Mouse (Mus musculus) telencephalon, adult 2 months (tissue): Measurements from ENCODE around the gene Fance.
"Not testable (repeated sequence)": the region's sequence is repeated elsewhere in the genome, so short reads cannot be mapped to it uniquely, and the experiment has no call there.

ENCODE experiments used
- DNase-seq: peaks from one replicate; pipeline ENCODE4 v3.0.0-alpha.2; 2011; ENCODE audit warnings: low read depth, low spot score

The Fance gene

DNA sequence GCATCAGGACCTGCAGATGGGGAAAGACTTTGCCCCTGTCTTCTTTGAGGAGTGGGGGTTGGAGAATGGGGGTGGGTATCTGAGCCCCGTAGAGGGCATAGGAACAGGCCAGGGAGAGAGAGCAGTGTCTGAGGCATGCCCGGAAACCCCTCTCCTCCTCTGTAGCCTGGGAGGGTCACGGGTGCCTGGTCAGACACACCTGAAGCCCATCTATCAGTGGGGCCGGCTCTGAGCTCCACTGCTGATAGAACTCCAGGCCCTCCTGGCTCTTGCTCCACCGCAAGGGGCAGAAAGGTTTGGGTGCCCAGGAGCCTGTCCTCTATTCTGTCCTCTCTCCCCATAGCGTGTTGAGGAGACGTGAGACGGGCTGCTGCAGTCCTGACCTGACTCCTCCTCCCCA lies 12.4 kb downstream of the Fance start:
- DNase-seq, result no peak

DNA sequence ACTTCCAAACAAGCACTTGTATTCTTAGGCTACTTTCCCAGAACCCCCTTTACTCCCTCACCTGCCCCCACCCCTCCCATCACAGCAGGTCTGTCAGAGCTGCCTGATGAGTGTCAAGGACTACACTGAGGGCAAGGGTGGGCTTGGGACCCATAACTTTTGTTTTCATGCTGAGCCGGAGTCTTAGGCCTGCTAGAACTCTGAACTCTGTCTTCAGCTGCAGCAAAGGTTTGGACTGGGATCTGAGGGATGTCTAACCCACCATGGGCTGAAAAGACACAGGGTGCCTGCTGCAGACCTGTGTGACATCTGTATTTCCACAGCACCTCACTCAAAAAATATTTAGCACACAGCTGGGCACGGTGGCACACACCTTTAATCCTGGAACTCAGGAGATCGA lies 13.6 kb downstream of the Fance start:
- no peak for DNase-seq

DNA sequence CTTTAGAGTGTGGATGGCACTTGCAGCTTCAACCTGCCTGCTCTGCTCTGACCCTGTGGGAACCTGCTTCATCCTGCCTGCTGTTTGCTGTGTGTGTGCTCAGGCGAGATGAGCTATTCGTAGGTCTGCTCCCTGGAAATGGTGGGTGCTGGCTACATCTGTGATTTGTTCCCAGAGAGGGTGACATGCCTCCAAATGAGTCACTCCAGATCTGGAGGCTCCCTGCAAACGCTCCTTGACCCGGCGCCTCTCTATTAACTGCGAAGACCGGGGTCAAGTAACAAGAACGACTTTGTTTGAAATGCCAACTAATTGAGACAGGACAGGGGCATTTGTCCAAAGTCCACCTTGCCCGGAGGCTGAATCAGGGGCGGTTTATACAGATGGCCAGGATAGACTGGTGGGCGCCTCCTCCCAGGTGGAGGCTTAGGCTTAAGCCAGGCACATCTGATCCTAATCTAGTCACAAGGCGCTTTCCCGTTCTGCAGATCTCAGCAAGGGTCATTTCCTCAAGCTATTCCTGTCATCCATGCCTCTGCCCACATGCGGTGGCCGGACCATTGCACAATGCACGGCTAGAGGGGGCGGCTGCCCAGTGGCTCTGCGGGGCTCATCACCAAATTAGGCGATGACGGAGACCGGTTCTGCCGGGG lies 14.5 kb downstream of the Fance start:
- DNase-seq, result peak; percentile 17

DNA sequence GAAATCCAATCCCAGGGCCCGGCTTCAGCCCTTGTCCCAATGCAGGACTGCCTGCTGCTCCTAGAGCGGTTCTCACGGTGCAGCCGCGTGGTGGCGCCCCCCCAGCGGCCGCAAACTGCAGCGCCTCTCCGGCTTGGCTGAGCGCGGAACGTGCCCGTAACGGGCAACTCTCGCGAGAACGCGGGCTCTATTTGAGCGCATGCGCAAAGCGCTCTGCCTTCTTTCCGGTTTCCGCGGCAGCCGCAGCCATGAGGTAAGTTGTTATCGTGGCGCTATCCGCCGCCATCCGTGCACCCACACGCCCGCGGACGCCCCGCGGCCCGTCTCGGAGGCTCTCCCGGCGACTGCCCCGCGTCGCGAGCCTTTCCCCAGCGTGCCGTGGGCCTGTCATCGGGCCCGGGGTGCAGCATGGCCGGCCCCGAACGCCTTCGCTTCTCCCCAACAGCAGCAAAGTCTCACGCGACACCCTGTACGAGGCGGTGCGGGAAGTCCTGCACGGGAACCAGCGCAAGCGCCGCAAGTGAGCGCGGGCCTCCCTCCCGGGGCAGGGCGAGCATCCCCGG lies 15.1 kb downstream of the Fance start, which contains the start of gene Rpl10a:
Gene Rpl10a, plus strand, starts transcription at position 106 of the 563 bp plus-strand sequence.
- DNase-seq, result peak; percentile 92

DNA sequence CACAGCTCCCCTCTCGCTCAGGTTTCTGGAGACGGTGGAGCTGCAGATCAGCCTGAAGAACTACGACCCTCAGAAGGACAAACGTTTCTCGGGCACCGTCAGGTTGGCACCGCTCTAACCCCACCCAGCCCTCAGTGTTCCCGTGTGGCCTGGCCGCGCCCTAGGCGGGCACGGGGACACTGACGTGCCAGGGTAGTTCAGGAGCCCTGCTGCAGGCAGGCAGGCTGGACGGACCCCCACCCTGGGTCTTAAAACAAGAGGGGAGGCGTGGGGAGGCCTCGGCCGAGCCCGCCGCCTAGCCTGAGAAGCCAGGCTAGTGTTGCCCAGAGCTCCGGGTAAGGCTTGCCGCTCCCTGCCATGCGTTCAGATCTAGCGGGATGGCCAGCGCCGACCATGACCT lies 15.6 kb downstream of the Fance start:
- DNase-seq, result no peak

DNA sequence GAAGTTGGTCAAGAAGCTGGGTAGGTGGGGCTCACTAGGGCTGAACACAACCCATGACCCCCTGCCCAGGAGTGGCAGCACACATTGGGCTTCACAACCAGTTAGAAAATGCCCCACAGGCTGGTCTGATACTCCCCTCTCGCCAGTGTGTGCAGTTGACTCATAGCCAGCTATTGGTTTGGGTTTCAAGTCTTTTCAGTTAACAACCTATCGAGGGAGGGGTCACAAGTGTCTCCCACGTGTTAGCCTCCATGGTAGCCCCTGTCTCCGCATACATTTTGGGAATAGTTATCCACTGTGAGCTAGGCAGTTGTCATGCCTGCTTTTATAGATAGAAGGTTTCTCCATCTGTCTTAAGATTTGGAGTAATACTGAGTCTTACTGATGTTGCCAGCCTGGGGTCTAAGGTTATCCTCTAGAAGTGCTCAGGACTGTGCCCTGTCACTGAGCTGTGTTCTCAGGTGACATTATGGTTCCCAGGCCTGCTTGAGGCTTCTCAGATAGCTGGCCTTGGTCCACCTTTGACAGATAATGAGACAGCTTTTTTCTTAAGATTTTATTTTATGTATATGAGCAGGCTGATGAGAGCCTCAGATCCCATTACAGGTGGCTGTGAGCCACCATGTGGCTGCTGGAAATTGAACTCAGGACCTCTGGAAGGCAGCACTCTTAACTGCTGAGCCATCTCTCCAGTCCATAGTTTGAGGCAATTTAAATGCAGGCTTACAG lies 16.3 kb downstream of the Fance start:
- no peak for DNase-seq

DNA sequence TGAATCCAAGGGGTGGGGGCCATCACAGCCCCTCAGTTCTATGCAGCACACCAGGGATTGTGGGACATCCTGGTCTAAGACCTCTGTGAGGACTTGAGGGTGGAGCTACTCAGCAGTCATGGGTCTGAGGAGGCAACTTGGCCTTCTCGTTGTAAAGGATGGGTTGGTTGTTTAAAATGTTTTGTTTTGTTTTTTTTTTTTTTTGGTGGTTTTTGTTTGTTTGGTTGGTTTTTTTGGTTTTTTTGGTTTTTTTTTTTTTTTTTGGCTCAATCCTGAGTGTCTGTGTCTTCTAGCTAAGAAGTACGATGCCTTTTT lies 16.9 kb downstream of the Fance start:
- DNase-seq, result no peak

DNA sequence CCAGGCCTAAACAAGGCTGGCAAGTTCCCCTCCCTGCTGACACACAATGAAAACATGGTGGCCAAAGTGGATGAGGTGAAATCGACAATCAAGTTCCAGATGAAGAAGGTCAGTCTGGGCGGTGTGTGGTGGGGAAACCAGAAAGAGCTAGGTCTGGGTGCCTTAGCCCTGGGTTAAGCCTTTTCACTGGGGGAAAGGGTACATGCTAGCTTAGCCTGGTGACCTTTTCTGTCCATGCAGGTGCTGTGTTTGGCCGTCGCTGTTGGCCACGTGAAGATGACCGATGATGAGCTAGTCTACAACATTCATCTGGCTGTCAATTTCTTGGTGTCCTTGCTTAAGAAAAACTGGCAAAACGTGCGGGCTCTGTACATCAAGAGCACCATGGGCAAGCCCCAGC lies 17.3 kb downstream of the Fance start:
- DNase-seq, result not testable (repeated sequence)

DNA sequence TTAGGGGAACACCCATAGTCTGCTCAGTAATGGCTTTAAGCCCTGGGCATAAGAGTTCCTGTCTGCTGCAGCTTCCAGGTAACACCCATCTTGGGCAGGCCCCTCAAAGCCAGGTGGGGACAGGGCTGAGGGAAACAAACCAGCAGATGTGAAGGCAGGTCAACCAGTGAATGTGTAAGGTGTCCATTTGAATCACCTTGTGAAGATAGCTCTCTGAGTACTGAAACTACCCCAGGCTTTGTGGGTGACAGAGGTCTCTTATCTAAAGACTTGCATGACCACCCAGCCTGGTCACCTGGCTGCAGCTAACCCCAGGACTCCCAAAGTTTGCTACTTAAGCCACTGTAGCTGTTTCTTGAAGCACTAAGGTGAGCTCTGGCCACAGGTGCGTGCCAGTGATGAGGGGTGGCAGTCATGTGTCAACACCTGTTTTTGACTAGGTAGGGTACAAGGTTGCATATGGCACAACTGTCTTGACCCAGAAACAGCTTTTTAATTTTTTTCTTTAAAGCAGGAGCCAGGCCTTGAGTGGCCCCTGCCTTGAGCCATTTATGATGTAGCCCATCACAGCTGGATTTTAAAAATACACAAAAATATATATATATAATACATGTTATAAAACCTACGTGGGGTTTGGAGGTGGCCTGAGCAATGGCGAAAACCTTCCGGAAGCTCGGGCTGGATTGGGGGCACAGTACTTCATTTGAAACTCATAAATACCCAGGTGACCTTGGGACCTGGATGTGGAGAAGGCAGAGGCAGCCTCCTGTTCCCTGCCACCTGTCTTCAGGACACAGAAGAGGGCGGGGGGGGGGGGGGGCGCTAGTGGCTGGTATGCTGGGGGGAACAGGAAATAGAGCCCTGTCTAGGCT lies 18.2 kb downstream of the Fance start:
- DNase-seq, result no peak

DNA sequence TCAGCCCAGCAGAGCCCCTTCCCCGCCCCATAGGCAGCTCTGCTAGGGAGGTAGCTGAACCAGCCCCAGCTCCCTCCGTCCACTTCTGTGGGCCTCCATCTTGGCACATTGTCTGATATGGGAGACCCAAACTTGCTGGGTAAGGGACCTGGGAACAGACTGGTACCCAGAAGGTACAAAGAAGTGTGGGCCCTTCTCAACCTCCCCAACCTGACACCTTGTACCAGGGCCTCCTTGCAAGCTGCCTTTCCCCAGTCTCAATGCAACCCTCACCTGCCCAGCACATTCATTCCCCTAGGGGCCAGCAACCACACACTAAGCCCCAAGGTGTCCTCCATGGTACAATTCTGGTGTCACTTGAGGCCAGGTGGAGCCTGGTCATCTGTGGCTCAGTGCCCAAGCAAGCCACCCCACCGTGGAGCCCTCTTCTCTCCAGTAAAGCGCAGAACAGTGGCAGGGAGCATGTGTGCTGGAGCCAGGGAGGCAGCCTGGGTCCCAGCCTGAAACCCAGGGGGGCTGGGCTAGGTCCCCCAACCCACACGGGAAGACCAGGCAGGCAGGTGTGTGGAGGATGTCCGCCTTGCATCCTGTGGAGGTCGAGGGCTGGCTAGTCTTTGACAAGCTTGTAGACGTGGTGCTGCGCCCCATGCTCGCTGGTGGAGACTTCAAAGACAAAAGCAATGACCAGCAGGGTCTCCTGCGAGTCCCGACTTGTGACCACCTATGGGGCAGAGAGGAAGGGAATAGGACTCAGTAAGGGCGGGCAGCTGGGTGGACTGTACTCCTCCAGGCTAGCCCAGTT lies 19.0 kb downstream of the Fance start:
- no peak for DNase-seq

DNA sequence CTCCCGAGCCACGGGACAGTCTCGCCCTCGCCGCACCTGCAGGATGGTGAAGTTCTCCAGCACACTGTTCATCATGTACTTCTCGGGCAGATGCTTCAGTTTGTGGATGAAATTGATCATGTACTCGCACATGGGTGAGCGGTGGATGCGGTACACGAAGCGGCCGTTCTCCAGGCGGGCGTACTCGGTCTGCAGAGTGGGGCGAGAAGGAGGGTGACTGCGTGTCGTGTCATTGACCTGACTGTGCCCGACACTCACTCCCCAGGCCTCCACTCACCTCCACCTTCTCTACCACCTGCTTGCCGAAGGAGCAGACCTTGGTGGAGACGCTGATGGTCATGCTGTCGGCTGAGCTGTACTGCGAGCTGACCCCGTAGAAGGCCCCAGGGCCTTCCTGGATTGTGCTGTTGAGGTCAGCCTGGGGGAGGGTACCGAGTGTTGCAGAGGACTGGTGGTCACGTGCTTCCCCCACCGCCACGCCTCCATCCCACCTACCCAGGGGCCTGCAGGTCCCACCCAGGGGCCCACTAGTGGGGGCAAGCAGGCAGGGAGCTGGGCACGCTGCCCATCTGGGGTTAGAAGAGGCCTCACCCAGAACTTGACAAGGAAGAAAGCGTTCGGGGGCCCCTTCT lies 19.7 kb downstream of the Fance start:
- no peak for DNase-seq

DNA sequence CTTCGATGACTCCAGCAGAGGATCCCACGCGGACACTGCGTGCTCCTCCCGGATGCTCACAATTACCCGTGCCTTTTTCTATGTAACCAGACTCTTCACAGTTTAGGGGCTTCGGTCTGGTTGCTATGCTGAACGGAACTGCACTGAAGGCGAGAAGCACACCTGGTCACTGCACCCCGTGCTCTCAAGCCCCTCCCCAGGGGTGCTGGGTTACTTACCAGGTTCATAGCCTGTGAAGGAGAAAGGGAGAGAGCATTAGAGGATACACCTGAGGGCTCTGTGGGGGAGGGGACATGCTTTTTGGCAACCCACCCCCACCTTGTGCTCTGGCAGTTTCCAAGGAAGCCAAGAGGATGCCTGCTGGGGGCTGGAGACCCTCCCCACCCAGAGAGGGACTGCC lies 21.9 kb downstream of the Fance start:
- DNase-seq, result no peak

DNA sequence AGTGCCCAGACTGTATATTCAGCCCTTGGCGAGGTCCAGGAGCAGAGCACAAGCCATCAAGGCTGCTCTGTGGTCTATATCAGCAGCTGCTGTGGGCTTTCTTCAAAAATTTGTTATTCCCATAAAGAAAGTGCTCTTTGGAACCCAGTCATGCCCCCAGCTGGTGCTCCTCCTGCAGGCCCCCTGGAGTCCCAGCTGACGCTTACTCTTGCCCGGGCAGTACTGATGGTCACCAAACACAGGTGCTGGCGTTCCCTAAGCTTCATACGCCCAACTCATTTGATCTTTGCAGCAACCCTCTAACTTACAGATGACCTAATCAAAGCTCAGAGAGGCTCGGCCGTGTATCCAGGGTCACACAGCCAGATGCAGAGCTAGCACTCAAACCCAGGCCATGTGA lies 24.2 kb downstream of the Fance start:
- DNase-seq, result no peak

DNA sequence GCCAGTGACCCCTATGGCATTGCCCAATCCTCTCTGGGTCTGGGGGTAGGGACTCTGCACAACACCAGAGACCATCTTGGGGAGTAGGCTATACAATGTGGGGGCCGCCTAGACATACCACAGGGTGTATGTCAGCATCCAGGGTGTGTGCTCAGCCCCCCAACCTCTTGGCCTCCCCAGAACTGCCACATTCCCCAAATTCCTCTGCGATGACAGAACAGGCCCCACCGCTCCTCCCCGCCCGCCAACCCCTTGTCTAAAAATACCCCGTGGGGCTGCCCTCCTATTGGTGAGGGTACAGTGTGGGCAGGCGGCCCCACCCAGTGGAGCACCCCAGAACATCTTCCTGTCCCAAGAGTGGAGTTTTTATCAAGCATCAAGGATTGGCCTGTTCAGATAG lies 27.3 kb downstream of the Fance start:
- no peak for DNase-seq

DNA sequence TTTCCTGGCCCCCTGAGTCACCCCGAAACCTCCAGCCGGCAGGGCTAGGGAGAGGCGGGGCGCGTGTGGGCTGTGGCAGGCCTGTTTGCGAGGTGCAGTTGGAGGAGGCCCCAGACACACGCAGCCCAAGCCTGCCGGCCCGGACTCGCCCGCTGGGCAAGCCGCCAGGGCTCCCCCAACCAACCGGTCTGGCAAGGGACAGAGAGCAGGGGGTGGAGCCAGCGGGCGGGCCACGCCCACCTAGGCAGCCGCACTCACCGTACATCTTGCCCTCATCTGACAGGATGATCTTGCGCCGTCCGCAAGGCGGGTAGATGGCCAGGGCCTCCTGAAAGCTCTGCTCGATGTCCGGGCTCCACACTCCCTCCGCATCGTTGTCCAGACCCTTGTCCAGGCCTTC lies 27.8 kb downstream of the Fance start:
- DNase-seq, result no peak

DNA sequence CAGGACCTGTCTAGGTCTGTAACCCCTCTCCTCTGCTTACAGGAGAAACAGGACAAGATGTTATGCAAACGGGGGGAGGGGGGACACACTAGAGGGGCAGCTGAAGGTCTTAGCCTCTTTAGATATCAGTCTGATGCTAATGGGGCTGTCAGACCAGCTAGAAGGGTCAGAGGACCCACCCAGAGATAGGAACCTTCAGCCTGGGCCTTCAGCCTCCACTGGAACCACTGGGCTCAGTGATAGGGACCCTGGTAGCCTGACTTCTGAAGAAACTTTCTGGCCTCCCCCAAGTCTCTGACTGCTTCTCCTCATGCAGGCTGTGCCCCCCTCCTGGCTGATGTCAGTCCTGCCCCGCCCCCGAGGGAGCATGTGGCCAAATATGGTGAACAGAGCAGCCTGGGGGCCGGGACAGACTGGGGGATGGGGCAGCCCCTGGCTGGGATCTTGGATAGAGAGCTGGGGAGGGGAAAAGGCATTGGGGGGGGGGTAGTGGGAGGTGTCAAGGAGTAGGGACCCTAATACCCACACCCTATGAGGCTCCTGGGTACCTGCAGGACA lies 30.8 kb downstream of the Fance start:
- no peak for DNase-seq

DNA sequence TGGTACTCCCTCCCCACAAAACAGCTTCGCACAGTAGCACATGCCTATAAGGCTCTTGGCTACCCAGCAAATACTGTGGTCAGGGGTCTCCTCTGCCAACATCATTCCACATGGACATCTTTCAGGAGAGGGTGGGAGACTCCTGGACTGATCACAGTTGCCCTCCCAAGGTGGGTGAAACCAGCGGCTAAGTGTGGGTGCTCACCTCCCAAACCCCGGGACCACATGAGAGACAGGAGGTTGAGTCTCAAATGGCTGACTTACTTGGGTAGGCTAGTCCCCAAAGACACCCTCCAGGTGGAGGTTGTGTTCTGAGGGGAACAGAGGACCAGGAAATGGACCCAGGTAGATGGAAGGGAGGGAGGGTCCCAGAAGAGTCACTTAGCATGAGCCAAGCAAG lies 31.4 kb downstream of the Fance start:
- no peak for DNase-seq

DNA sequence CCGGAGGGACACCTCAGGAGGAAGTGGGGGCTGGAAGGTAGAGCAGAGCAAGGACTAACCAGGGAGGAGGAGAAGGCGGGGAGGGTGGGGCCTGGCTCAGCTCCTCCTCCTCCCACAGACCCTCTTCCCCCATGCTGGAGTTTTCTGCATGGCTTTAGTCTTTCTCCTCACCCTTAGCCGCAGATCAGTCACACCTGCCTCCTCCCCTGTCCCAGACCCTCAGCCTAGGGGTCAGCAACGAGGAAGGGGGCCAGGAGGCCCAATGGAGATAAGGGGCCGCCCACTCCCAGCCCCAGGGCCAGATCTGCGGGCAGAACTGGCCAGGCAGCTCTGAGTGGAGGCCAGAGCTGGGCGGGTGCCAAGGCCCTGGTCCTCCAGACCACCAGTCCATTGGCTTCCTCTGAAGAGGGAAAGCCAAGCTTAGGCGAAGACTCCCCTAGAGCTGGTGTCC lies 32.0 kb downstream of the Fance start:
- no peak for DNase-seq

DNA sequence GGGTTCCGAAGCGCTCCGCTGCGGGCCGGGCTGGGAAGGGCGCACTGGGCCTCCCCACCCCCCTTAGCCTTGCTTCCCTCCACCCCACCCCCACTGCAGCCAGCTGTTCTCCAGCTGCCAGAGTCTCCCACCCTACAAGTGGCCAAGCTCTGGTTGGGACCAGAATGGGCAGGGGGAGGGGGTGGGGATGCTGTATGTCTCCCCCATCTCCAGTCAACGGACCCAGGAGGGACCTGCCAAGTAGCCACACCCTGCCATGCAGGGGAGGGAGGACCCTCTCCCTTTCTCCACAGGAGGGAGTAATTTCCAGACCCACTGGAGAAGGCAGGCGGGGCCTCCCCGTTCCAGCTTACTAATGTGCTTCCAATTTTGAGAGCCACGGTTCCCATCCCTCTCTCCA lies 32.6 kb downstream of the Fance start:
- no peak for DNase-seq

DNA sequence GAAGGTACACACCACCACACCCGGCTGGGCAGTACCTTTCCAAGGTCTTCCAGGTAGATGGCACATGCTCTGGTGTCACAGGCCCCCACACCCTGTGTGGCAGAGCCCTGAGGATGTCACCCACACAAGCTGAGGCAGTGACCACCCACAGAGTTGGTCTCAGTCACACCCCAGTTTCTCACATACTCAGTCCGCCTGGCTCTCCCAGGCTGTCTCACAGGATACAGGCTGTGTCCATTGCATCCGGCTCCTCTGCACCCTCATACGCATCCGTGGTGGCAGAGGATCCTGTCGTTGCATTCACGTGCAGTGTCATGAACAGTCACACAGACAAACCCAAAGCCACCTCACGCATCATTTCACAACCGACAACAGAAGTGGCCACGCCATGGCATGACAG lies 34.0 kb downstream of the Fance start:
- DNase-seq, result no peak

DNA sequence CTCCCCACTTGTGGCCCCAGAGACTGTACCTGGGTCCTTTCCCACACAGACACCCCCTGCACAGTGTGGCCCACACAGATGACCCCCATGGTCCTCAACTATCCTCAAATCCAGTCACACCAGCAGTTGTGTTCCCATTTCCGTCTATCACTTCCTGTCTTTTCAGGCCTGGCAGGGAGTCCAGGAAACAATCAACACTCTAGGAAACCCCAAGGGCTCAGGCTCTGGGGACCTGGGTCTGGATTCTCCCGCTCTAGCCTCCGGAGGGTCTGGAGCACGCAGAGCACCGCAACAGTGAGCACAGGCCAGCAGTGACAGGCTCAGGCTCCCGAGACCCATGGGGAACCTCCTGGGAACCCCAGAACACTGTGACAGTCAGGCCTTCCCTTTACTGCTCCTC lies 34.9 kb downstream of the Fance start:
- no peak for DNase-seq
